Mouse (Mus musculus) lung, adult 18-20 months (tissue): Measurements from ENCODE around the gene Plekhs1.
"Not testable (repeated sequence)": the region's sequence is repeated elsewhere in the genome, so short reads cannot be mapped to it uniquely, and the experiment has no call there.

Source experiments
- DNase-seq, 2 experiments: peaks; one replicate each; pipeline ENCODE4 v3.0.0; 2022; ENCODE audit warnings: mixed read lengths in 2 of 2

The Plekhs1 gene

GRCm38 (mm10) chr19:56459154-56460050 lies 2.0 kb upstream of the Plekhs1 start:
- DNase-seq = no peak

GRCm38 (mm10) chr19:56460241-56460640 lies 1.2 kb upstream of the Plekhs1 start:
- no peak for DNase-seq

GRCm38 (mm10) chr19:56462786-56463185 lies 1.3 kb downstream of the Plekhs1 start:
- no peak for DNase-seq

GRCm38 (mm10) chr19:56466486-56466885 lies 5.0 kb downstream of the Plekhs1 start:
- DNase-seq = no peak

- no peak for DNase-seq
These were observed 9.0 kb downstream of the Plekhs1 start for GRCm38 (mm10) chr19:56470286-56471020.

- DNase-seq = no peak
These were observed 10.5 kb downstream of the Plekhs1 start for GRCm38 (mm10) chr19:56471934-56472333.

GRCm38 (mm10) chr19:56474869-56475550 lies 13.6 kb downstream of the Plekhs1 start:
- DNase-seq = peak; percentile 12 to 14

- DNase-seq = no peak
These were observed 15.1 kb downstream of the Plekhs1 start for GRCm38 (mm10) chr19:56476546-56476945.

GRCm38 (mm10) chr19:56477253-56477652 lies 15.8 kb downstream of the Plekhs1 start:
- DNase-seq = no peak

GRCm38 (mm10) chr19:56477832-56478231 lies 16.4 kb downstream of the Plekhs1 start:
- DNase-seq = no peak

- DNase-seq = no peak
These were observed 23.4 kb downstream of the Plekhs1 start for GRCm38 (mm10) chr19:56484630-56485375.

GRCm38 (mm10) chr19:56485376-56486271 lies 24.2 kb downstream of the Plekhs1 start:
- DNase-seq = peak; percentile 45 to 55

- no peak for DNase-seq
These were observed 25.5 kb downstream of the Plekhs1 start for GRCm38 (mm10) chr19:56486926-56487325.

GRCm38 (mm10) chr19:56487339-56487738 lies 25.9 kb downstream of the Plekhs1 start:
- DNase-seq = no peak

GRCm38 (mm10) chr19:56489601-56490000 lies 28.2 kb downstream of the Plekhs1 start:
- no peak for DNase-seq

GRCm38 (mm10) chr19:56494157-56494556 lies 32.7 kb downstream of the Plekhs1 start:
- DNase-seq = not testable (repeated sequence)

- not testable (repeated sequence) for DNase-seq
These were observed 41.6 kb downstream of the Plekhs1 start for GRCm38 (mm10) chr19:56503069-56503468.

GRCm38 (mm10) chr19:56503525-56503924 lies 42.1 kb downstream of the Plekhs1 start:
- DNase-seq = not testable (repeated sequence)

- not testable (repeated sequence) for DNase-seq
These were observed 49.8 kb downstream of the Plekhs1 start for GRCm38 (mm10) chr19:56511207-56511606.

GRCm38 (mm10) chr19:56513527-56513926 lies 52.1 kb downstream of the Plekhs1 start:
- not testable (repeated sequence) for DNase-seq

GRCm38 (mm10) chr19:56519408-56519807 lies 58.0 kb downstream of the Plekhs1 start:
- not testable (repeated sequence) for DNase-seq
